Mouse (Mus musculus) urinary bladder, postnatal 0 days (tissue): ENCODE measurements around the gene Slc3a1. TPM values are rescaled to one million over a fixed set of nuclear protein-coding genes. Genes with fewer than 3 reads are reported as not detected.

Experiments used
- polyA plus RNA-seq: library from polyadenylated mRNA; unstranded; fragments of >200 nt; fragmentation: Nextera tagmentation; extraction: Ambion mirVana; gene quantifications from 2 replicates; pipeline ENCODE4 v1.2.1, GENCODE M21; 2015

Slc3a1 gene
- 0.08 TPM in 1 of 2 replicates, not detected in the other for polyA plus RNA-seq

DNA sequence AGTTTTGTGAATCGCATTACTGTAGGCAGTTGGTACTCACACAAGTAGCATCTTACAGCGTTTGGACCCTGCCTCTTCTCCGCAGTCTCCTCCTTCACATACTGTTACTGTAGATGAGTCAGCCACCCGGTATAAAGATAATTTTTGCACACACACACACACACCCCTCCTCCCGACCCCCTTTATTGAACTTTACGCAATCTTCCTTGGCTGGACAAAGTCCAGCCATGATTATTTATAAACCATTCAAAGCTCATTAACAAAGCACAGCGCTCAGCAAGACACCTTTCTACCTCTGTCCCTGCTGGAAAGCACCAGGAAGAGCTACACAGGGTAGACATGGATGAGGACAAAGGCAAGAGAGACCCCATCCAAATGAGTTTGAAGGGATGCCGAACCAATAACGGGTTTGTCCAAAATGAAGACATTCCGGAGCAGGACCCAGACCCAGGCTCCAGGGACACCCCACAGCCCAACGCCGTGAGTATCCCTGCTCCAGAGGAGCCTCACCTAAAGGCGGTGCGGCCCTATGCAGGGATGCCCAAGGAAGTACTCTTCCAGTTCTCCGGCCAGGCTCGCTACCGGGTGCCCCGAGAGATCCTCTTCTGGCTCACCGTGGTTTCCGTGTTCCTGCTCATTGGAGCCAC, at the start of gene Slc3a1:
Gene Slc3a1 (plus strand): TSS at position 284 of the 647 bp plus-strand sequence.

GRCm38 (mm10) chr17:85090120-85091099, 62.2 kb downstream of the Slc3a1 start, which contains the start of the genes Prepl and Camkmt:
TSS of gene Prepl (minus strand) at chr17:85090241.
TSS of gene Camkmt (plus strand) at chr17:85090552.

Other genes with a start within 250 kb of the Slc3a1 start
- gene Lrpprc, start 237.6 kb upstream of the Slc3a1 start, polyA plus RNA-seq: 20.6 and 21.0 TPM in 2 replicates
- gene Ppm1b, start 71.6 kb upstream of the Slc3a1 start, polyA plus RNA-seq: 43.1 and 50.1 TPM in 2 replicates
- 14.4 and 19.5 TPM in 2 replicates for gene Prepl, start 61.9 kb downstream of the Slc3a1 start, polyA plus RNA-seq
- 4.7 and 5.8 TPM in 2 replicates for gene Camkmt, start 62.2 kb downstream of the Slc3a1 start, polyA plus RNA-seq